Mouse (Mus musculus) thymus, postnatal 4 days (tissue): ENCODE results near the gene Wdr49.
A peak's percentile ranks its signal among the peaks of the same experiment; 100 is the strongest.

Experiments used
- DNase-seq: peaks from one replicate; pipeline ENCODE4 v3.0.0; 2021

Gene Wdr49

DNA sequence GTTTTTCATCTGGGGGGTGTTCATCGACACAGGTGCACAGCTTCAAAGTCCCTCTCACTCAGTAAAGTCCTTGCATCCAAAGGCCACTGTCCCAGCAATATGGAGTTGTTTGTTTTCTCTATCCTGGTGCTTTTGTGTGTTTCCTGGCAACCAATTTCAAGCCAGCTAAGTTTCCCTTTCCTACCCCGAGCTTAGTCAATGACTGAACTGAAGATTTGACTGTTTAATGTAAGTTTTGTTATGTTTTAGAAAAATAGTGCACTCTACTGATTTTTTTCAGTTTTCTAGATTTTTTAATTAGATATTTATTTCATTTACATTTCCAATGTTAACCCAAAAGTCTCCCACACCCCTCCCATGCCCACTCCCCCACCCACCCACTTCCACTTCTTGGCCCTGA is at the start of gene Wdr49:
TSS of gene Wdr49 (minus strand) at position 101 of the 400 bp plus-strand sequence.
- no peak for DNase-seq

DNA sequence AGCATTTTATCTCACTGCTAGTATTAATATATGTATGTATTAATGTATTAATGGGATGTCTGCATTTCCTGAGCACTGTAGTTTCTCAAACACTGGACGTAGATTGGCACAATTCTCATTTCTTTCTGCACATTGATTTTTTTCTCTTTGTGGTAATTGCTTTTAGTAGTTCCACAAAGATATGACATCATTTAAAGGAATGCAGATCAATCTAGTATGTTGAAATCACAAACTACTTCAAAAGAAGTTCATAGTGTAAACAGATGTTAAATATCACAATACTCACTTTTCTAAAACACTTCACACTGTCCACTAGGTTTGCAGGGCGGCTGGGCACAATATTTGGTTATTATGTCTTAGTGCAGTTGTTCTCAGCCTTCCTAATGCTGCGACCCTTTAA is 49.1 kb upstream of the Wdr49 start:
- DNase-seq = no peak

DNA sequence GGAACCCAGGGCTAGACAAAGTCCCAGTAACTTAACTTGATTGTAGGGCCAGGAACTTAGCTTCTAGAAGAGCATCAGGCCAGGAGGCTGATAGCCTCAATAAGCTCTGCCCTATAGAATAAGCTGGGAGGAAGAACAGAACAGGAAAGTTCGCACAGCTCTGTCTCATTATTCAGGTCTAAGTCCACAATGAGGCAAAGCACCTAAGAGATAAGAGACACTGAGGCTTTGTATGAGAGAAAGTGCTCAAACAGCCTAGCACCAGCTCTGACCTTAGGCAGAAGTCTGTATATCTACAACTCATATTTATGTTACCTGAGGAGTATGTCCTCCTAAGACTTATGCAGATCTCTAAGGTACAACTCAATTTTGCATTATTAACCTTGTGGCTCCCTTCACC is 40.6 kb upstream of the Wdr49 start:
- DNase-seq = no peak

DNA sequence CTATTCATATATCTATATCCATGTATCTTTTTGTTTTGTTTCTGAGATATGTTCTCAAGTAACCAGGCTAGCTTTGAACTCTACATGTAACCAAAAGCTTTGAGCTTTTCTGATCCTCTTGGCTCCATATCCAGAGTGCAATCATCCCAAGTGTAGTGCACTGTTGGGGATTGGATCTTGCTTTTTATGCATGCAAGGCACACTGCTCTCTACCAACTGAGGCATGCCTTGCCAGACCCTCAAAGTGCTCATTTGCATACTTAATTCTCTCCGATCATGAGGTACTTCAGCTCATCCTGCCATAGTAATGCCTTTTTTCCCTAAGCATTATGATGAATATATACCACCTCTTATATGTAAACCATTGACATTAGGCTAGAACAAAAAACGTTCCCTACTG is 39.4 kb upstream of the Wdr49 start:
- no peak for DNase-seq

DNA sequence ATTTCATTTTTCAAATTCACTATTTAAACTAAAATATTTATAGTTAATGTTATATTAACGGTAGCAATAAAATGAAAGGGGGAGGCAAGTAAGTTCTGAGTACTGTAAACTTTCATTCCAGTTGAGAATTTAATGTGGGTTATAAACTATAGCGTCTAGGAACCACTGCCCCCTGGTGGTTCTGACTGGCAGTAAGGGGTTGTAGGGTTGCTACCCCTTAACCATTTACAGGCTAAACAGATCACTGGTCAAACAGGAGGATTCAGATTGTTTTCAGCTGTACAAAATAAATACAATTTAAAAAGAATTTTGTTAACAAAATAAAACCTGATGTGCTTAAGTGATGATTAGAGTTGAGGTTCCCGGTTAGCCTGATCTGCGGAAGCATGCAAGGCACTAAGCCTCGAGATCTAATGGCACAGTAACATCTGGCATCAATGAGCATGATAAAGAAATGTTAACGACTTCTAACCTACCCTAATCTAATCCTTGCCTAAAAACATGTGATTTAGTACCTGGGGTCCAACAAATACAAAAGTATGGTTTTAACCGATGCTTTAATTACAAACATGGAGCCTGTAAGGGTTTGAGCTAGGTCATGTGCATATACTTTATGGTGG is 35.8 kb upstream of the Wdr49 start:
- peak; percentile 88 for DNase-seq

DNA sequence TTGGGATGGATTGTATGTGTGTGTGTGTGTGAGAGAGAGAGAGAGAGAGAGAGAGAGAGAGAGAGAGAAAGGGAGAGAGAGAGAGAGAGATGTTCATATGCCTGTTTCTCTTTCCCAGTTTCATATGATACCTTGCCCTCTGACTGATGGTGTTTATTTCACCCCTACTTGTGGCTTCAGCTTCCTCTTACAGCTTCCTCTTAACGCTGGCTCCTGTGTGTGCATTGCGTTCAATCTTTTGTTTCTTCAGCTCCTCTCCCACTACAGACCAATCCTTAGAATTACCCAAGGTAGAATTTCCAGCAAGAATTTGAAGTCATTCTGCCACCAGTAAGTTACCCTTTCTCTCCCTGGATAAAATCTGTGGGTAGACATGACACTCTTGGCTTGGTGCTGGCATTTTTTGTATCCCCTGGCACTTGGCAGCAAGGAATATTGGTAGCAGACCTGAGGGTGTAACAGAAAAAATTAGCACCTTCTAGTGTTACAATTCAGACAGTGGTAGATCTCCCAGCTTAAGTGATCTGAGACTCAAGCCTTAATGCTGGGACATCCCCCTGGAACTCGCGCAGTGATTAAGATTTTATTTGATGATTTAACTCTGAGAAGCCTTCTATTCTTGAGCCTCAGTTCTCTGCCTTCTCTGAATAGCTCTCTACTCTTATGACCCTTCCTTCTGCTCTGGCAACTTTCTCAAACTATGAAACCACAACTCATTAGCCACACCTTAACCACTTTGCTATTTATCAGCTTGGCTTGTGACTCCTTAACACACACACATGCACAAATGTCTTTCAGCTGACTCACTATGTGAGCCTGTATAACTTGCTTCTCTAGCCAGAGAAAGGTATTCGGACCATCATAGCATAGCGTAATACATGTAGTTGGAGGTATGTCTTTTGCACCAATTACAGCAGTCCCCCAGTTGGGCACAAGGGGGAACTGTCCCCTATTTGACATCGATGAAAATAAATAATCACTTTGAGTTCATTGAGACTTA is 17.3 kb upstream of the Wdr49 start:
- peak; percentile 12 for DNase-seq

DNA sequence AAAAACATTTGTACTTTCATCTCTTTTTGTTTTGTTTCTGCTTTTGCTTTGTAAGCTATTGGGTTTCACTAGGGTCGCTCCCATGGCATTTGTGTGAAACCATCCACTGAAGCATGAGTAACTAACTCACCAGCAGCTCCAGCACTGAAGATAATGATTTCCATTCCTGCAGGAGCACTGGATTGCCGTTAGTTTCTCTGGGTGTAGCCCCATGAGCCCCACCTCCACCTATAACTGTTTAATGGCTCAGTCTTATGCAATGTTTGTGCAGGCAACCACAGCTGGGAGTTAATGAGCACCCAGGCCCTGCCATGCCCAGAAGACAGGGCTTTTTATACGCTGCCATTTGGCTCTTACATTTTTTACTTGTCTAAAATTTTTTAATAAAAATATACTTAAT is 11.0 kb upstream of the Wdr49 start:
- no peak for DNase-seq

DNA sequence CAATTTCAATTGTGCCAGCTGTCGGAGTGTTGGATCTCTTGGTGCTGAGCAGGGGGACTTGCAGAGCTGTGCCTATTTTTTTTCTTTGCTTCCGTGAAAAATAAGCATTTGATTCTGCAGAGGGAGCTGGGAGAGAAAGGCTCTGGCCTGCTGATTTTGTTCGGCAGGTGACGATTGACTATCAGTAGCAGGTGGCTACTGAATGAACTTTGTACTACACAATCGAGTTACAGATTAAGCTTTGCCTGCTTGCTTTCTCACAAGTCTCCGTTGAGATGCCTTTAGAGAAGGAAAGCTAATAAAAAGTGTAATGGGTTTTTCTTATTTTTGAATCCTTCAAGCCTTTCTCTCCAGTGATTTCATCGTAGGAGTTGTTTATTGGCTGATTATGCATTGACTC is 6.8 kb downstream of the Wdr49 start:
- DNase-seq = no peak

DNA sequence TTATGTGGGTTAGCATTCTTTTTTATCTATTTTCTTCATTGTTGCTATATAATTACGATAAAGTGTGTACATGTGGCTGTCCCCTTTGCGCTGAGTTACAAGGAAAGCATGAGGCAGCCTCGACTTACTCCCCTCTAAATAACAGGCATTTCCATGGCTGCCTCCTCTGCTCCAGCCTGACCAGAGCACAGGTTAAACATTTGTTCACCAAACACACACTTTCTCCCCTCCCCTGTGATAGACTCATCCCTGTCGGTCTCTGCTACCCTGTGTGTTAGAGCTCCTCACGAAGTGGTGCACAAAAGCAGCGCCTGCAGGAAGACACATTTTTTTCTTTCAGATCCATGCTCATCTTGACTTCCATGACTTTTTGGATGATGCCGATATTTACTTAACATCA is 7.3 kb downstream of the Wdr49 start:
- DNase-seq = no peak

DNA sequence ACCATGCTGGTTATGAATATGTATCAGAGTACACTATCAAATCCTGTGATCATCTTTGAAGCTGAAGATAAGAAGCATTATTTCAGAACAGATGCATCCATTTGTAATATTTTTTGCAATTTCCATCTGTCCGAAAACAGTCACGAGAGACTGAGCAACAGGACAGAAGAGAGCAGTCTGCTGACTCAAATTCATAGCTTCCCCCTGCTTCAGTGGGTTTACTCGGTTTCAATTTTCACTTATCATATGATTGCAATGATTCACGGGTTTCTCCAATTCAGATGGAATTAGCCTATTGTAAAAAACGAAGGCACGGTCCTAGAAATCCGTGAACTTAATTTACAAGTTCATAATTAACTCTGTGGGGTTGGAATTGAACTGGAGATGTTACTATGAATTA is 13.8 kb downstream of the Wdr49 start:
- no peak for DNase-seq

DNA sequence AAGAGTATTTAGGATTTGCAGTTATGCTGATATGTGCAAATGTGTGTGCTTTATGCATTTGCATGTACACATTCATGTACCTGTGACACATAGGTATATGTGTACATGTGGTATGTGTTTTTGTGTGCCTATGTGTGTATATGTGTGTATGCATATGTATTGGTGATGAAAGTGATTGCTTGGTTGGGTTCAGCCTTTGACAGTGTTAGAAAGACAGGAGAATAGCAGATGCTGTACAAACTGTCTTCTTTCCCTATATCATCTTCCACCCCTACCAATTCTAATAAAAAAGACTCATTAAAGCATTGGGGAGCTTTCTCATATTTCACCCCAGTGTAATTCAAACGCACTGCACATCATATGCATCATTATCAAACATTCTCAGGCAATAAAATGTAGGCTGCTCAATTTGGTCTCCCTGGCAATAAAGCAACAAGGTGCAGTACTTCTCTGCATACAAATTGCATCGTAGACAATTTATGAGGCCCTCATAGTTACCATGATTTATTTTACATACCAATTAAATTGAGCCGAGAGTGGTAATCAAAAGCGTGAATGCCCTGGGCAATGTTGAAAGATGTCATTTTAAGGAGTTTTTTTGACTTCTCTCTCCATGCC is 51.3 kb downstream of the Wdr49 start:
- DNase-seq = no peak

GRCm38 (mm10) chr3:75395918-75396317 is 86.0 kb downstream of the Wdr49 start:
- no peak for DNase-seq

DNA sequence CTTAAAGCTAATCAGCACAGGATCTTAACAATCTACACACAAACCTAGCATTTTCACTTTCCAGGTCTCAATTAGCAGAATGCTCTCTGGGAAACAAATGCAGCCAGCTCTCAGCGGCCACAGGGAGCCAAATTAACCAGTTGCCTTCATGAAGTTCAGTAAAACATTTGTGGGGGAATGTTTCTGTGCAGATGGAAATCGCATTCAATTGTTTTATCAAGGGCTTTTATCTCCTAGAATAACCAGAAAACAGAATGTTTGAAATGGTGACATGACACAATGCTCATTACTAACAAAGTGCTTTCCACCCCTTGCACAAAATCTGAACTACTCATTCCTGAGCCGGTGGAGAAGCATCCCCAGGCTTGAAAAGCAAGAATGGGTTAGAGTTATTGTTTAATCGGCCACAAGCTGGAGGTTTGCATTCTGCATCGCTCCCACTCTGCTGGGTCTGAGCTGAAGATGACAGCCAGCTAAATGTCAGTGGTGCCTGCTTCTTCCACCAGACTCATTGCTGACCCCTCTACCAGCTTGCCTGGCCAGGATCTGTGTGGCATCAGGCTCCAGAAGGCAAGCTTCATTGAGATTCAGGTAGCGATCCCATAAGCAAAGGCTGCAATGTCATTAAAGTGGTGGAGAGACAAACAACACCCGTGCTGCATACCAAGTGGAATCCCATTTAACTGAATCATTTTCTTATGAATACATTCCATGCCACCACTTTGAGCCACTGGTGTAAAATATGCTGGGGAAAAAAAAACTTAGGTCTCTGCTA is 86.6 kb downstream of the Wdr49 start:
- no peak for DNase-seq

DNA sequence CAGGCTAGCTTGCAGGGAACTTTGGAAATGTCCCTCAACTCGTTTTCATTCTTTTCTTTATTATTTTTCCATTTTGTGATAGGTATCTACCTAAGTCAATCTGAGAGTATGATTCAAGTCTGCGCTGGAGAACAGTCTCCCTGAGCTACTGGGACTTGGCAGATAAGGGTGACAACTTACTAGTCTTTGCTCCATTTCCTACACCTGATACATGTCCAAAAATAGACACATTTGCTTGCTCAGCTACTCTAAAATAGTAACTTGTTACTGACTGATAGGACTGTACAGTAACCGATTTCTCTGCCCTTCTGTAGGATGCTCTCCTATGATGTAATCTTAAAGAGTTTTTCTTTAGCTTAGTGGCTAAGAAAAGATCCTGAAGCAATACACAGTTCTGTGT is 87.5 kb downstream of the Wdr49 start:
- no peak for DNase-seq

DNA sequence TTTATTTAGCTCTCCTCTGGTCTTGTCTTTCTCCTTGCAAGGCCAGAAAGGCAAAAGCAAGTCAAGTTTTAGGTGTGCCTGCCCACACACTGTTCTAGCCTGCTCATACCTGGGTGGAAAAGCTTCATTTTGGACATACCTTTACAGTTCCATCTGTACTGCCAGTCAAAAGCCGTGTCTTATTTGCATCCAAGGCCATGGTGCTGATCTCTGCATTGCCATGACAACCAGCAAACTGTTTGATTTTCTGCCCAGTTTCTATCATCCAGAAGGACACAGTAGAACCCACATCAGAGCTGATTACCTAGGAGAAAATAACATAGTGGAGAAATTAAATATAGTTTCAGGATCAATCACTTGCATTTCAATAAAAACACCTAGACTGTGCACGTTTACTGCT is 100.2 kb downstream of the Wdr49 start:
- no peak for DNase-seq

- DNase-seq = no peak
Measured at GRCm38 (mm10) chr3:75353972-75354371, 128.0 kb downstream of the Wdr49 start.

GRCm38 (mm10) chr3:75337196-75337595 is 144.8 kb downstream of the Wdr49 start:
- no peak for DNase-seq

DNA sequence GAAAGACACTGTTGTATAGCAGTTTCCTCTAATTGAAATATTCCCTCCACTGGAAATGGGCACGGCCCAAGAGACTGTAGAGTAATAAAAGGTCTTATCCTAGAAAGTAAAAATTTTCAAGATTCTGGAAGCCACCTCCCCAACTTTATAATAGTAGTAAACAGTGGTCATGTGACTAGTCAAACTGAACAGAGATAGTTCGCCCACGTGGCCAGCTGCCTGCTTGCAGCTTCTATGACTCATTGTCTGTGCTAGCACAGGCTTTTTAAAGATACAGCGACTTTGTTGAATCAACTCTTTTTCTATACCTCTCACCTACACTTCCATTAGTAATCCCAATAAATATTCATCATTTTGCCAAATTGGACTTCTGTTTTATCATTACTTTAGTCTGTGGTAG is 161.0 kb downstream of the Wdr49 start:
- no peak for DNase-seq

GRCm38 (mm10) chr3:75308861-75309260 is 173.1 kb downstream of the Wdr49 start:
- no peak for DNase-seq

DNA sequence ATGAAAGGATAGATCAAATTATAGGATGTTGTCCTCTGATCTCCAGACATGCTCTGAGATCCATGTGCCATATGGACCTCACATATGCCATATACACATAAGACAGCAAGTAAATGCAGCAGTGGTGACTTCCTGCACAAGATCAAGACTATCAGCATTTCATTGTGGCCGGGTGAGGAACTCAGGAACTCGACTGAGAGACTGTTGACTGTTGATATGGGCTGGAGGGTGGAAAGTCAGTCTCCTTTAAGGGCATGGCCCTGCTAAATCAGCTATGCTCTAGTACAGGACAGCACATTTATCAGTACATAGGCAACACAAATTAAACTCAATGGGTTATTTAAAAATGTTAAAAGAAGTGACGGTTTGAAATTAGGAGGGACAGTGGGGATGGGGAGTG is 173.7 kb downstream of the Wdr49 start:
- DNase-seq = no peak

DNA sequence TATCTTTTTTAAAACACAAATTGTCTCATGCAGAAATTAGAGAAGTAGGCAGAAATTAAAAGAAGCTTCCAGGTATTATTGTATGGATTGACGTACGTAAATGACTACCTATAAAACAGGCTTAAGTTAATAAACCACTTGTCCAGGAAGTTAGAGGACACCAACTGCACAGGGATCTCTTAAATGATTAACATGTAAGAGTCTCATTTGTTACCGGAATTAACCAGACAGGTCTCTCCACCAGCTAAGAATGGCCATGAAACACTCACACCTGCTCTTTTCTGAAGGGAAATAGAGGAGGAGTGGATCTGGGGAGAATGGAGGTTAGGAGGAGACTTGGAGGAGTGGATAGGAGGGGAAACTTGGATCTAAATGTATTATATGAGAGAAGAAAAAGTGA is 176.4 kb downstream of the Wdr49 start:
- no peak for DNase-seq

DNA sequence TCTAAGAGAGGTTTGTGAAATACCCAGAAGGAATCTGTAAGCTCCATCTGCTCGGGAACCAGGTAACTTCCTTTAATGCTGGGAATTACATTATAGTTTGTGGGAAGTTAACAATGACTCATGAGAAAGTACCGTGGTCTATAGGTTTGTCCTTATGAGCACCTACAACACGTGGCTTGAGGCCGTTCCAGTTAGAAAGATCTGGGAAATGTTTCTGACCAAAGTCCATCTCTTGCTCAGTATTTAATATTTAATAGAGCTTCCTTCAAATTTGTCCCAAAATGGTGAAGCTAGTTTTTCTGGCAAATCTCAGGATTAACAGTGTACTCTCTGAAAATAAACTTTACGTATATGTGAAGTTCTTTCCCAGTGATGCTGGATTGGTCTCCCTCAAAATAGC is 177.3 kb downstream of the Wdr49 start:
- DNase-seq = no peak

DNA sequence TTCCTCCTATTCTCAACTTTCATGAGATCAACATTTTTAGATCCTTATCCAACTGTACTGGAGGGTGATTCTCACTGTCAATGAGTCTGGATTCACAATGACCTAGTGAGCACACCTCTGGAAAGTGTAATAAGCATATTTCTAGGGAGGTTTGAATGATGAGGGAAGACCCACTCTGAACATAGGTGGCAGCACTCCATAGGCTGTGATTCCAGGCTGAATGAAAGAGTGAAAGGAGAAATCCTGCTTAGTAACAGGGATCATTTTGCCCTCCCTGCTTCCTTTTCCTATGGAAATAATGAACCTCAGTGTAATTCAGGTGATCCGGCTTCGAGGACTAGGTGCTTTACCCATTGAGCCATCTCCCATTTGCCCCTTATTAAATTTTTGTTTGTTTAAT is 180.9 kb downstream of the Wdr49 start:
- DNase-seq = no peak
